Mouse (Mus musculus) thymus, adult 2 months (tissue): Measurements from ENCODE around the gene Chst11. TPM values are rescaled to one million over a fixed set of nuclear protein-coding genes. Genes with fewer than 3 reads are reported as not detected.

ENCODE experiments used
- DNase-seq: peaks from one replicate; pipeline ENCODE4 v3.0.0; 2021
- H3K27ac ChIP-seq: fragments of 200-500 bp; 2 replicates; pipeline ENCODE4 v1.5.1; 2012; ENCODE audit warnings: low read length, control low read depth; ENCODE audit not compliant: control insufficient read depth, insufficient read depth
- H3K27me3 ChIP-seq: fragments of 200-500 bp; 2 replicates; pipeline ENCODE4 v1.6.1; 2012; ENCODE audit warnings: mild to moderate bottlenecking, low read length, moderate library complexity, mixed read lengths; ENCODE audit not compliant: control insufficient read depth, insufficient read depth
- H3K36me3 ChIP-seq: fragments of 200-500 bp; 2 replicates; pipeline ENCODE4 v1.6.1; 2012; ENCODE audit warnings: mild to moderate bottlenecking, low read length, moderate library complexity; ENCODE audit not compliant: control insufficient read depth, insufficient read depth
- H3K4me1 ChIP-seq: fragments of 200-500 bp; replicated peaks from 2 replicates; pipeline ENCODE4 v1.6.1; 2012; ENCODE audit warnings: low read length; ENCODE audit not compliant: control insufficient read depth, insufficient read depth
- H3K4me3 ChIP-seq: fragments of 200-500 bp; 2 replicates; pipeline ENCODE4 v1.5.1; 2012; ENCODE audit warnings: mild to moderate bottlenecking, low read length, control low read depth, moderate library complexity; ENCODE audit not compliant: control insufficient read depth, insufficient read depth
- CTCF ChIP-seq: fragments of 200-500 bp; IDR thresholded peaks from 2 replicates; pipeline ENCODE4 v1.5.1; 2012; ENCODE audit warnings: mild to moderate bottlenecking, control low read depth, low read length, moderate library complexity, borderline replicate concordance; ENCODE audit not compliant: control insufficient read depth, poor library complexity, insufficient read depth; ENCODE audit errors: extremely low read depth
- POLR2A ChIP-seq: fragments of 200-500 bp; IDR thresholded peaks from 2 replicates; pipeline ENCODE4 v1.6.1; 2012; ENCODE audit warnings: mild to moderate bottlenecking, low read length, control low read depth, moderate library complexity; ENCODE audit not compliant: control insufficient read depth, poor library complexity, insufficient read depth; ENCODE audit errors: extremely low read depth
- whole genome bisulfite sequencing: fragments of 180-500 bp; shearing (Covaris S2); methylation state at CpG from one replicate; pipeline ENCODE4 v1.1.7; 2018; 5-methylcytosine and 5-hydroxymethylcytosine counted together
- polyA plus RNA-seq: library from polyadenylated mRNA; depleted of rRNA; stranded (reverse); fragments of >200 nt; gene quantifications from 2 replicates; pipeline ENCODE4 v1.2.3, GENCODE M21; 2012; rRNA removed

Chst11 gene
- polyA plus RNA-seq = 15.5 and 19.4 TPM in 2 replicates

DNA sequence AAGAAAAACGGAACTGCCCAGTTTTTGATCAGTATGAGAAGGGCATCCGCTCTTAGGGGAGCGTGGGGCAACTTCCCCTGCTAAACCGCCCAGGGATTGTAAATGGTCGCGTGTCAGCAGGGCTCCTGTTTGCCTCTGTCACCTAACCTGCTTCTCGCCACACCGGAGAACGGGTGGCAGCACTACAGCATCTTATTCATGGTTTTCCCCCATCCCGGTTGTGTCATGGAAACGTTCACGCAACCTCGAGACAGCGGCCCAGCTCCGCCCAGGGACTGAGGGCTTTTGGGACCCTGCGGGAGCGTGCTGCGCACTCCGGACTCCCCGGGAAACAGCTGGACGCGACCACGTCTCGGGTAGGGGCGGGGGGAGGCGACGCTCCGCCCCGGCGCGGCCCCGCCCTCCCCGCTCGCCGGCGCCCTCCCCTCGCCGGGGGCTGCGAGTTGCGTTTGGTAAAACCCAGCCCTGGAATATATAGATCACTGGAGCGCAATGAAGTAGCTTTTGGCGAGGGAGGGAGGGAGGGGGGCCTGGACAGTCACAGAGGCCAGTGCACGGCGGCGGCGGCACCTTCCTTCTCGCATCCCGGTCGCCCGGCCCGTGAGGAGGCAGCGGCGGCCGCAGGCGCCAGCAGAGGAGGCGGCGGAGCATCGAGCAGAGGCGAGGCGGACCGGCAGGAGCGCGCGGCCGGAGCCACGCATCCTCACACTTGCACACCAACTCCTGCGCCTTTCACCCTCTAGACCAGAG is at the start of gene Chst11:
Gene Chst11, plus strand, starts transcription at position 549 of the 750 bp plus-strand sequence.
- Histone ChIP-seq H3K36me3 (no peaks in the 10 kb centered on the region), H3K27ac (no peak within 1 kb of the TSS), H3K27me3 (no peaks in the 10 kb centered on the region), H3K4me3 (peak within 1 kb of the TSS; percentile 61), H3K4me1 (peaks cover 16% of the 10 kb centered on the region)
- DNase-seq = peak; percentile 73
- TF ChIP-seq POLR2A (0 out of 2 replicates have a peak, but pooled peaks have one; percentile 27), CTCF (no peak)
- WGBS = under 1% methylated on average over 65 of the region's 67 CpGs

DNA sequence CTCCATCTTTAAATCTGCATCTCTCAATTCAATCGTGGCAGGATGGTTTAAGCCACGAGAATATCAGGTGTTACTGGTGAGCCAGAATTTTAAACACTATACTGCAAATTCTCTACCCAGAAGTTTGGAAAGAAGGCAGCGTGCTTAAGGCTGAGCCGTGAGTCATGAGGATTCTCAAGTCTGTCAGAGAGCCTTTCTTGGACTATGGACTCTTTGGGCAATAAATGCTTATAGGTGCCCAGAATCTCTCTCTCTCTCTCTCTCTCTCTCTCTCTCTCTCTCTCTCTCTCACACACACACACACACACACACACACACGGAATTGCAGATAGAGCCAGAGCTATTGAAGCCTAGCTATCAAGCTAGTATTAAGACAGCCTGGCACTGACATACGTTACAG is 49.5 kb upstream of the Chst11 start:
- H3K4me3 ChIP-seq = no peak overlapping the region
- H3K27ac ChIP-seq = no peak overlapping the region
- TF ChIP-seq POLR2A (no peak), CTCF (no peak)
- no peak for DNase-seq
- no peaks in the 10 kb centered on the region; the same call in 1 of the 2 replicates for H3K4me1 ChIP-seq
- no peaks in the 10 kb centered on the region for H3K27me3 ChIP-seq
- WGBS = 79% methylated on average over 6 of the region's 6 CpGs
- no peaks in the 10 kb centered on the region for H3K36me3 ChIP-seq

DNA sequence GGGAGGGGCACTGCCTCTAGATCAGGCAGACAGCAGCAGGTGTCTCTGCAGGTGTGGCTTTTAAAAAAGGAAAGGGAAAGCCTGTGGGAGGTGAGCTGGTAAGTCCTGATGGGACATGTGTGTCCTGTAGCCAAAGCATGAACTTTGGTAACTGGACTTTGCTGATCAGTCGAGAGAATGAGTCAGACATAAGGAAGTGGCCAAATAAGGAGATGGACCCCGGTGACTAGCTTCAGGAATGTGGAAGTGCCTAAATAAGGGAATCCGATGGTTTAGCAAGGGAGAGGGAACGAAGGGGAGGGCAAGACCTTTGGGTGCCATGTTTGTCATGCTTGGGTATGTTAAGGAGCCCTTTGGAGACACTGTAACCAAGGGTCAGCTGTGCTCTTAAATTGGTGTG is 31.9 kb upstream of the Chst11 start:
- WGBS = 87% methylated on average over 4 of the region's 4 CpGs
- Histone ChIP-seq H3K27ac (no peak overlapping the region), H3K27me3 (no peaks in the 10 kb centered on the region)

DNA sequence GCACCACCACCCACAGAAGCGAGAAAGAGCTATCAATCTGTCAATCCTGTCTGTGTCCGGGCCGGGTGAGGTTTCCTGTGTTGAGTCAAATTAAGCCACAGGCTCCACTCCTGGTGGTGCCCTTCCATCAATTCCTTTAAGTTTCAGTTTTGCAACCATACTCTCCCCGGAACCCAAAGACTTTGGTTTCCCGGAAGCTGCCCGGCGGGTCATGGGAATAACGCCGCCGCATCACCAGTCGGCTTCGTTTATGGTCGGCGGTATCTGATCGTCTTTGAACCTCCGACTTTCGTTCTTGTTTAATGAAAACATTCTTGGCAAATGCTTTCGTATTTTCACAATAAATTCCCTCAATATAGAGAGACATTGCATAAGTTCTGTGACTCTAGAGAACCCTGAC is 30.2 kb upstream of the Chst11 start:
- H3K27ac ChIP-seq = no peak overlapping the region
- TF ChIP-seq POLR2A (no peak), CTCF (no peak)
- no peaks in the 10 kb centered on the region for H3K27me3 ChIP-seq

More for the DNA sequence above, 31.9 kb upstream of the Chst11 start:
- H3K4me1 ChIP-seq = peaks cover 8% of the 10 kb centered on the region
- DNase-seq = no peak
- no peak for TF ChIP-seq CTCF
- TF ChIP-seq POLR2A = no peak
- H3K4me3 ChIP-seq = no peak overlapping the region
- no peaks in the 10 kb centered on the region for H3K36me3 ChIP-seq

DNA sequence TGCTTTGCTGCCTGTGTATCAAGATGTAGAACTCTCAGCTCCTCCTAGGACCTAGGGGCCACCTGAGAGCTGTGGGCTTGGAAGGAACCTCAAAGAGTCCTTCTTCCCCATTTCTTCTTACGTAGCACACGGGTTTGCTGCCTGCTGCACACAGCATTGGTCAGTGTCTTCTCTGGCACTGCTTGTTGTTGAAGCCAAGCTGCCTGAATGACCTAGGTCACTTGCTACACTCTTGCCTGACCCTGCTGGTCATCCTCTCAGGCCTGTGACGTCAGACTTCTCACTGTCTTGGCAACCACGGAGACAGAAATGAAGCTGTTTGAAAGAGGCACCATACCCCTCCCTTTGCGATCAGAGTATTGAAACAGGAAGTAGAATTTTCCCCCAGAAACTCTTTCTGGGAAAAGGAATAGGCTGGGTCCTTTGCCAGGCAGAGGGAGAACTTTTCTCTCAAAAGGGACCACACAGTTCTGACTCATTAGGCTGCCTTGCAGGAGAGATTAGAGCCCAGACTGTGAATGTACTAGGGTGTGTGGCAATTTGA is 27.0 kb upstream of the Chst11 start:
- Histone ChIP-seq H3K27ac (no peak overlapping the region), H3K4me3 (no peak overlapping the region), H3K36me3 (no peaks in the 10 kb centered on the region), H3K27me3 (no peaks in the 10 kb centered on the region), H3K4me1 (peaks cover 8% of the 10 kb centered on the region)
- 16% methylated on average over 5 of the region's 5 CpGs for WGBS
- no peak for DNase-seq
- TF ChIP-seq CTCF (no peak), POLR2A (no peak)

More for the DNA sequence above, 30.2 kb upstream of the Chst11 start:
- no peak for DNase-seq
- H3K4me3 ChIP-seq = no peak overlapping the region
- 57% methylated on average over 18 of the region's 18 CpGs for WGBS
- H3K4me1 ChIP-seq = peaks cover 8% of the 10 kb centered on the region
- H3K36me3 ChIP-seq = no peaks in the 10 kb centered on the region

DNA sequence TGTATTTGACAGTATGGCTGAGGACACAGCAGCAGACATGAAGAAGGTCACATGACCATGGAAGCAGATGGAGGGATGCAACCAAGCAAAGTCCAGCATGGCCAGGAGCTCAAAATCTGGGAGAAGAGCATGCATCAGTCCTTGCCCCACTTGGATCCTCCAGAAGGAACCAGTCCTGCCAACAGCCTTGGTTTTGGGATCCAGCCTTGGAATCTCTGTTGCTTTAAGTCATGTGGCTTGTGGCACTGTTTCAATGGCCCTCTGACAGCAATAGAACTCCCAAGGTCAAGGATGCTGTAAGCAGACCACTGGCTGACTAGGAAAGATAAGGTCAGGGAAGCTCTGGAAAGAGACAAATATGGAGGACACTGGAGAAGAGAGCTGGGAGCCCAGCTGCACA is 26.0 kb upstream of the Chst11 start:
- TF ChIP-seq CTCF (no peak), POLR2A (no peak)
- no peak for DNase-seq
- H3K27me3 ChIP-seq = no peaks in the 10 kb centered on the region
- H3K27ac ChIP-seq = no peak overlapping the region
- H3K36me3 ChIP-seq = no peaks in the 10 kb centered on the region
- H3K4me1 ChIP-seq = peaks cover 8% of the 10 kb centered on the region
- H3K4me3 ChIP-seq = no peak overlapping the region

DNA sequence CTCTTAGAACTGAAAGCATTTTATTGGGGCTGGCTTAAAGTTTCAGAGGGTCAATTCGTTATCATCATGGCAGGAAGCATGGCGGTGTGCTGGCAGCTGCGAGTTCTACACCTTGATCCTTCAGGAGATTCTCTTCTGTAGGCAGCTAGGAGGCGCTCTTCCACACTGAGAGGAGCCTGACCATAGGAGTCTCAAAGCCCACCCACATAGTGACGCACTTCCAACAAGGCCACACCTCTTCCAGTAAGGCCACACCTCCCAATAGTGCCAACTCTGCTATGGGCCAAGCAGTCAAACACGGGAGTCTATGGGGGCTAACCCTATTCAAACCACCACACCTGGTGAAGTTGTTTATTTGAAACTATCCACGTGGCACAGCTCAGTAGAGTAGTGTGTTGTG is 24.0 kb upstream of the Chst11 start:
- Histone ChIP-seq H3K36me3 (no peaks in the 10 kb centered on the region), H3K4me1 (peaks cover 8% of the 10 kb centered on the region), H3K27ac (no peak overlapping the region), H3K4me3 (no peak overlapping the region), H3K27me3 (no peaks in the 10 kb centered on the region)
- DNase-seq = no peak
- 79% methylated on average over 7 of the region's 7 CpGs for WGBS
- TF ChIP-seq CTCF (no peak), POLR2A (no peak)
